Mouse (Mus musculus) neural tube, embryonic 11.5 days (tissue): ENCODE measurements around the gene Bloc1s5. TPM values are rescaled to one million over a fixed set of nuclear protein-coding genes. Genes with fewer than 3 reads are reported as not detected.

Source experiments
- ATAC-seq: fragments of 200-750 bp; cut with Nextera tagmentation; 2 replicates; pipeline ENCODE4 v1.8.0; 2017; ENCODE audit warnings: moderate number of reproducible peaks, mild to moderate bottlenecking, moderate TSS enrichment, moderate library complexity; ENCODE audit not compliant: insufficient read depth, low FRiP score, low TSS enrichment
- DNase-seq: peaks from one replicate; pipeline ENCODE4 v3.0.0-alpha.2; 2015; ENCODE audit warnings: low spot score
- H3K27ac ChIP-seq: fragments of 300-500 bp; sonication (generic); 2 replicates; pipeline ENCODE4 v1.5.1; 2014; ENCODE audit warnings: low read depth, mild to moderate bottlenecking, low read length
- H3K27me3 ChIP-seq: fragments of 300-500 bp; sonication (generic); 2 replicates; pipeline ENCODE4 v1.6.1; 2014; ENCODE audit warnings: mild to moderate bottlenecking, low read length, mixed read lengths; ENCODE audit not compliant: control insufficient read depth, insufficient read depth
- H3K36me3 ChIP-seq: fragments of 300-500 bp; sonication (generic); 2 replicates; pipeline ENCODE4 v1.6.1; 2014; ENCODE audit warnings: mild to moderate bottlenecking, low read length, moderate library complexity, mixed read lengths; ENCODE audit not compliant: control insufficient read depth, insufficient read depth
- H3K4me1 ChIP-seq: fragments of 300-500 bp; sonication (generic); 2 replicates; pipeline ENCODE4 v1.6.1; 2014; ENCODE audit warnings: low read length, mixed read lengths; ENCODE audit not compliant: control insufficient read depth, insufficient read depth
- H3K4me2 ChIP-seq: fragments of 300-500 bp; sonication (generic); 2 replicates; pipeline ENCODE4 v1.6.1; 2014; ENCODE audit warnings: low read depth, mild to moderate bottlenecking, moderate library complexity
- H3K4me3 ChIP-seq: fragments of 300-500 bp; sonication (generic); 2 replicates; pipeline ENCODE4 v1.5.1; 2014; ENCODE audit warnings: low read depth, low read length
- H3K9ac ChIP-seq: fragments of 300-500 bp; sonication (generic); 2 replicates; pipeline ENCODE4 v1.6.1; 2014; ENCODE audit warnings: mild to moderate bottlenecking, low read length
- H3K9me3 ChIP-seq: fragments of 300-500 bp; sonication (generic); 2 replicates; pipeline ENCODE4 v1.6.1; 2016; ENCODE audit warnings: low read length; ENCODE audit not compliant: control insufficient read depth
- WGBS: fragments of 180-500 bp; shearing (Covaris S2); extraction: QIAGEN DNeasy Blood & Tissue Kit; methylation state at CpG from one replicate; pipeline ENCODE4 v1.1.7; 2014; 5-methylcytosine and 5-hydroxymethylcytosine counted together
- polyA plus RNA-seq: library from polyadenylated mRNA; unstranded; fragments of >200 nt; fragmentation: Nextera tagmentation; extraction: Ambion mirVana; gene quantifications from 2 replicates; pipeline ENCODE4 v1.2.1, GENCODE M21; 2014

The Bloc1s5 gene
- polyA plus RNA-seq, 1 experiment from 2014 or later = 24.9 TPM

DNA sequence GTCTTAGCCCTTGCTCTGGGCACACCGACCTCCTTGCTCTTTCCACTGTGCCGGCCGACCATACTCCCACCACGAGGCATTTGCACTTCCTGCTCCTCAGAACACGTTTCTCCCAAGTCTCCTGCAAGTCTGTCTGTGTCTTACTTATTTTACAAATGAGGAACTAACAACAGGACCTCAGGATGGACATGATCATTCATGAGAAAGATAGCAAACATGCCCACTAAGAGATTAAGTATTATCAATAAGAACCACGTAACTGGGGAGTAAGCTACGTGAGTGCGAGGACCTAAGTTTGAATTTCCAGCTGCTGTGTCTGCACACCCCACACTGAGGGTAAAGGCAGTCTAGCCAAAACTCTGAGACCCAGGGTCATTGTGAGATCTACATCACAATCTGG lies 21.3 kb downstream of the Bloc1s5 start:
- Histone ChIP-seq H3K4me1 (no peaks in the 10 kb centered on the region), H3K9me3 (0 out of 2 replicates have a peak, but pooled peaks cover 3% of the 10 kb centered on the region), H3K4me3 (no peak overlapping the region), H3K9ac (no peak overlapping the region), H3K27ac (no peak overlapping the region), H3K27me3 (no peaks in the 10 kb centered on the region), H3K36me3 (peaks cover 2% of the 10 kb centered on the region; the same call in 1 of the 2 replicates), H3K4me2 (no peak overlapping the region)
- 91% methylated on average over 8 of the region's 8 CpGs for WGBS
- DNase-seq (no peak), ATAC-seq (no peak)

- no peak overlapping the region for H3K27ac ChIP-seq
- no peak overlapping the region for H3K4me2 ChIP-seq
- no peak for DNase-seq
- H3K4me3 ChIP-seq = no peak overlapping the region
- H3K27me3 ChIP-seq = no peaks in the 10 kb centered on the region
- 0 out of 2 replicates have a peak, but pooled peaks cover 3% of the 10 kb centered on the region for H3K9me3 ChIP-seq
- 86% methylated on average over 9 of the region's 9 CpGs for WGBS
- ATAC-seq = no peak
- H3K9ac ChIP-seq = no peak overlapping the region
- H3K4me1 ChIP-seq = no peaks in the 10 kb centered on the region
- H3K36me3 ChIP-seq = peaks cover 2% of the 10 kb centered on the region; the same call in 1 of the 2 replicates
Measured at GRCm38 (mm10) chr13:38612608-38613007, 22.3 kb downstream of the Bloc1s5 start.

- Histone ChIP-seq H3K9me3 (0 out of 2 replicates have a peak, but pooled peaks cover 3% of the 10 kb centered on the region), H3K27me3 (no peaks in the 10 kb centered on the region), H3K9ac (no peak overlapping the region), H3K27ac (no peak overlapping the region), H3K4me1 (no peaks in the 10 kb centered on the region), H3K36me3 (peaks cover 2% of the 10 kb centered on the region; the same call in 1 of the 2 replicates), H3K4me2 (no peak overlapping the region), H3K4me3 (no peak overlapping the region)
- 94% methylated on average over 4 of the region's 4 CpGs for WGBS
- ATAC-seq (no peak), DNase-seq (no peak)
Measured at GRCm38 (mm10) chr13:38612179-38612578, 22.7 kb downstream of the Bloc1s5 start.

DNA sequence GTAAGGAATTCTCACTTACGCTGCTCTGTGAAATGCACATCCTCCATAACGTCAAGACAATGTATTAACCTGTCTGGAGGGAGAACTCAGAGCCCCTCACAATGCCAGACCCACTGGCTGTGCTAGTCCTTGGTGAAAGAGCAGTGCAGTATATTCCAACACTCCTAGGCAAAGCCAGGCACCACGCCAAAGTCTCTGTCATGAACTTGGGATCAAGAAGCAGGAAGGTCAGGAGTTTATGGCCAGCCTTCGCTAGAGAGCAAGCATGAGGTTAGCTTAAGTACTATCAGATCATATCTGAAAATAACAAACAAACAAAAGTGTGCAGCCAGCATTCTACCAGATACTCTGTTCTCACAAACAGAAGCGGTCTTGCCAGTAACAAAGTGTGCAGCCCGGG lies 24.6 kb downstream of the Bloc1s5 start:
- Histone ChIP-seq H3K4me3 (no peak overlapping the region), H3K36me3 (peaks cover 2% of the 10 kb centered on the region; the same call in 1 of the 2 replicates), H3K4me1 (no peaks in the 10 kb centered on the region), H3K9me3 (0 out of 2 replicates have a peak, but pooled peaks cover 3% of the 10 kb centered on the region), H3K4me2 (no peak overlapping the region), H3K9ac (no peak overlapping the region), H3K27me3 (no peaks in the 10 kb centered on the region), H3K27ac (no peak overlapping the region)
- 88% methylated on average over 6 of the region's 6 CpGs for WGBS
- ATAC-seq (no peak), DNase-seq (no peak)

- Histone ChIP-seq H3K36me3 (no peaks in the 10 kb centered on the region; the same call in 1 of the 2 replicates), H3K4me1 (no peaks in the 10 kb centered on the region), H3K27ac (no peak overlapping the region), H3K9ac (no peak overlapping the region), H3K4me3 (no peak overlapping the region), H3K4me2 (no peak overlapping the region), H3K27me3 (no peaks in the 10 kb centered on the region), H3K9me3 (no peaks in the 10 kb centered on the region)
- ATAC-seq (no peak), DNase-seq (no peak)
- 86% methylated on average over 6 of the region's 6 CpGs for WGBS
Measured at GRCm38 (mm10) chr13:38607130-38607529, 27.8 kb downstream of the Bloc1s5 start.

GRCm38 (mm10) chr13:38605353-38605752 lies 29.6 kb downstream of the Bloc1s5 start:
- H3K4me1 ChIP-seq = no peaks in the 10 kb centered on the region
- H3K9me3 ChIP-seq = no peaks in the 10 kb centered on the region
- no peak overlapping the region for H3K9ac ChIP-seq
- ATAC-seq (no peak), DNase-seq (no peak)
- no peak overlapping the region for H3K4me3 ChIP-seq
- no peak overlapping the region for H3K4me2 ChIP-seq
- H3K27me3 ChIP-seq = no peaks in the 10 kb centered on the region
- H3K36me3 ChIP-seq = no peaks in the 10 kb centered on the region
- no peak overlapping the region for H3K27ac ChIP-seq
- WGBS = 95% methylated on average over 6 of the region's 6 CpGs

DNA sequence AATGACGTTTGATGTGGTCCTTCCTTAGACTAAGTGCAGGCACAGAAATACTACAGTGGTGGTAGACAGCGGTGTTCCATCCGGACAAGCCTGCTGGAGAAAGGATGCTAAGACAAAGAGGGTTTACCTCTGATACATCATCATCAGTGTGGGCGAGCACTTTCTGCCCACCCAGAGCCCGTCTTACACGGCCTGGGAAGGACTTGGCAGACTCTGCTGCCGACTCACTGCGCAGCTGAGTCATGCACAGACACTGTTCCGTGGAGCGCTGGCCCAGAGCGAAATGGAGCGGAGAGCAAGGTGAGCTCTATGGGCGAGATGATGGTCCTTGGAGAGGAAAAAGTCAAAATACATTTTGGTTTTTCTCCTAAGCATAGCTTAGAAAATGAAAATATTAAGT lies 31.9 kb downstream of the Bloc1s5 start:
- H3K4me2 ChIP-seq = no peak overlapping the region
- no peaks in the 10 kb centered on the region for H3K36me3 ChIP-seq
- no peak overlapping the region for H3K27ac ChIP-seq
- no peak overlapping the region for H3K9ac ChIP-seq
- DNase-seq (no peak), ATAC-seq (no peak)
- H3K4me1 ChIP-seq = no peaks in the 10 kb centered on the region
- H3K4me3 ChIP-seq = no peak overlapping the region
- WGBS = 91% methylated on average over 13 of the region's 13 CpGs
- no peaks in the 10 kb centered on the region for H3K27me3 ChIP-seq
- H3K9me3 ChIP-seq = no peaks in the 10 kb centered on the region

DNA sequence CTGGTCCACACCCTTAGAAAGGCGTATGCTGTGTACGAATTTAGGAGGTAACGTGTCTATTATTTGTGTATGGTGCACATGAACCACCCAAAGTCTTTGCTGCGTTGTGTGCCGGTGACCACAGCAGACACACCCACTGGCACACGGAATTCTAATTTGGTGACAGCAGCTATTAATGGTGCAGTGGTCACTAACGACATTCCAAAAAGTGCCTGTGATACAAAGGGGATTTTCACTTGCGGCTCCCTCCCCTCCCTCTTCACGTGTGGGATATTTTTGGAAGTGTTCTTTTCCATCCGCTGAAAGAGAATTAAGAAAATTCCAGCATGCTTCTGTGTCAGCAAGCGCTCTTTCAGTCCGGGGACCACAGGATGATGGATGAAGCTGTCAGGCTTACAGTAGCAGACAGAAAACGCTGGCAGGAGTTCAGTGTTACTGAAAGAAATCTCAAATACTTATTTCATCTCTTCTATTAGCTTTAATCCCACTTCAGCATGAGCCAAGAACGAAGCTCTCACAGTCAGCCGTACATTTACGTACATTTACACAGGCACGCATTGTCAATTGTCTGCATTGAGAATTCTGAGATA lies 32.6 kb downstream of the Bloc1s5 start:
- 85% methylated on average over 17 of the region's 17 CpGs for WGBS
- Histone ChIP-seq H3K4me3 (no peak overlapping the region), H3K4me2 (no peak overlapping the region), H3K4me1 (no peaks in the 10 kb centered on the region), H3K36me3 (no peaks in the 10 kb centered on the region), H3K9ac (no peak overlapping the region), H3K9me3 (no peaks in the 10 kb centered on the region), H3K27me3 (no peaks in the 10 kb centered on the region), H3K27ac (no peak overlapping the region)
- ATAC-seq (no peak), DNase-seq (no peak)

DNA sequence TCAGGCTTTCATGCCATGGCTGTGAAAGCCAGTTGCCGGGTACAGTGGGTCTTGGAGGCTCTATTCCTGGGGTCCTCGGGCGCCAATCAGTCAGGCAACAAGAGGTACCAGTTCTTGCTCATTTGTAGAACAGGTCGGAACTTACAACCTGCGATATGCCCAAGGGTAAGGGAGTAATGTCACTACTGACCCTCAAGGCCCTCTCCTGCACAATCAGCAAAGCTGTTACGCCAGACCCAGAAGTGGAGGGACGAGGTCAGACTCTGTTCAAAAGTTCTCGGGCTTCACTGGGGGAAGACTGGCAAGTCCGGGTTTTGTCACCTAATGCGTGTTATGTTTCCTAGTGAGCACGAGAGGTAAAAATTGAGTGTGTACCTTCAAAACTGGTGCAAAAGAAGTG lies 34.1 kb downstream of the Bloc1s5 start:
- H3K36me3 ChIP-seq = no peaks in the 10 kb centered on the region
- H3K9me3 ChIP-seq = no peaks in the 10 kb centered on the region
- no peaks in the 10 kb centered on the region for H3K4me1 ChIP-seq
- no peak for ATAC-seq
- no peak overlapping the region for H3K4me2 ChIP-seq
- no peak for DNase-seq
- no peak overlapping the region for H3K9ac ChIP-seq
- WGBS = 91% methylated on average over 11 of the region's 11 CpGs
- no peak overlapping the region for H3K4me3 ChIP-seq
- no peaks in the 10 kb centered on the region for H3K27me3 ChIP-seq
- no peak overlapping the region for H3K27ac ChIP-seq
